Mouse (Mus musculus) adrenal gland, postnatal 25 days (tissue): Measurements from ENCODE around the gene 2310022B05Rik. TPM values are rescaled to one million over a fixed set of nuclear protein-coding genes. Genes with fewer than 3 reads are reported as not detected.
A peak's percentile ranks its signal among the peaks of the same experiment; 100 is the strongest.

Experiments used
- DNase-seq: peaks from one replicate; pipeline ENCODE4 v3.0.0; 2021; ENCODE audit warnings: mixed read lengths
- total RNA-seq: library from RNA; stranded (reverse); gene quantifications from 2 replicates; pipeline ENCODE4 v1.2.3, GENCODE M21; 2021

The 2310022B05Rik gene
- total RNA-seq, 1 experiment from 2014 or later: 46.1 TPM

DNA sequence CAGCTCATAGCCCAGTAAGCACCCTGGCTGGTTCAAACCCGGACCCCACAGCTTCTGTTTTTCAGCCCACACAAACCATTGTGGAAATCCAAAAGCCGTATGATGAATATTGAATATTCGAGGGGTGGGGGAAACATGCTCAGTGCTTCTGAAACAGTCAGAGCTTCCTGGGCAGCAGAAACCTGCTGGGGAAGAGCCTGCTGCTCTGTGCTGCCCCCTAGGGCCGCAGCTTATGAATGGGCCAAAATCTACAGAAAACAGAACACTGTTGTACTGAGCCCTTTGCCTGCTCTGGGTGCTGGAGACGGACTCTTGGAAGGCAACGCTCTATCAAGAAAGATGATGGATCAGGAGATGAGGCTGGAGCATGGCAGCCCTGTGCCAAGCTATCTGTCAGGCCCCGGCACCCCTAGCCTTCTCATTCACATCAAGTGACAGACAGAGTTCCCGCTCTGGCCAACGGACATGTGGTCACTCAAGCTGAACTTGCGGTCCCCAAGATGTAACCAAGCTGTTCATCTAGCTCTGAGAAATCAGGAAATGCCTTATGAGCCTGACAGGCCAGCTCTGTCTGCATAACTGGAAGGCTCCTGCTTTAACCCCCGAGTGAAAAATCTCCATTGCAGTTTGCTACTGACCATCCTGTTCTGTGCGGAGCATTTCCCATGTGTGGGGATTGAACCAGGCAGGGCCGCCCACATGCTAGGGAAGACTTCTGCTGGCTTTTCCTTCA, 54.8 kb downstream of the 2310022B05Rik start:
- DNase-seq: peak; percentile 46

GRCm38 (mm10) chr8:124604066-124604465, 59.1 kb downstream of the 2310022B05Rik start:
- DNase-seq: peak; percentile 24

GRCm38 (mm10) chr8:124589393-124589792, 73.8 kb downstream of the 2310022B05Rik start:
- DNase-seq: peak; percentile 53

DNA sequence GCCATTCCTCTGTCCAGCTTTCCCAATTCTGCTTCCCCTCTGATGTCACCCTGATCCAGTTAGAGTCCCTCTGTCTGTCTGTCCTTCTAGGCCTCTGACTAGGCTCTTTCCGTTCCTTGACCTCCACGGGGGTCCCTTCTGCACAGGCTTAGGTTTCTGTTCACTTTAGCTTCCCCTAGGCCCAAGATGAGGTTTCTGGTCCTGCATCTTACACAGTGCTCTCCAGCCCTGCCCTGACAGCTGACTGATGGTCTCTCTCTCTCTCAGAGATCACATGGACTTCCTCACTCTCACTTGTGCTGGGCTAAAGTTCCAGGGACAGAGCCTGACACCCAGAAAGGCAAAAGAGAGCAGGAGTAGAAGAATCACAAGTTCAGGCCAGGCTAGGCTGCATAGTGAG, 76.6 kb downstream of the 2310022B05Rik start:
- DNase-seq: no peak

Other genes with a start within 250 kb of the 2310022B05Rik start
- gene Pgbd5, start 223.7 kb downstream of the 2310022B05Rik start, total RNA-seq: 4.7 and 7.6 TPM in 2 replicates
- 37.2 and 50.2 TPM in 2 replicates for gene Cog2, start 142.6 kb downstream of the 2310022B05Rik start, total RNA-seq
- gene Agt, start 93.7 kb downstream of the 2310022B05Rik start, total RNA-seq: 1.7 and 9.7 TPM in 2 replicates
- gene Capn9, start 87.3 kb downstream of the 2310022B05Rik start, total RNA-seq: 0.91 TPM in 1 of 2 replicates, not detected in the other
- 44.7 and 55.0 TPM in 2 replicates for gene Ttc13, start 58.6 kb upstream of the 2310022B05Rik start, total RNA-seq
- gene Arv1, start 58.8 kb upstream of the 2310022B05Rik start, total RNA-seq: 13.8 and 14.6 TPM in 2 replicates
- gene Fam89a, start 88.5 kb upstream of the 2310022B05Rik start, total RNA-seq: 0.24 TPM in 1 of 2 replicates, not detected in the other
- 2.2 and 3.0 TPM in 2 replicates for gene Trim67, start 129.7 kb upstream of the 2310022B05Rik start, total RNA-seq
- 109 and 119 TPM in 2 replicates for gene Gnpat, start 199.7 kb upstream of the 2310022B05Rik start, total RNA-seq
- 35.2 and 41.4 TPM in 2 replicates for gene 2810004N23Rik, start 199.8 kb upstream of the 2310022B05Rik start, total RNA-seq
- gene Exoc8, start 234.3 kb upstream of the 2310022B05Rik start, total RNA-seq: 25.2 and 27.7 TPM in 2 replicates
- 19.7 and 24.1 TPM in 2 replicates for gene Sprtn, start 234.5 kb upstream of the 2310022B05Rik start, total RNA-seq